Mouse (Mus musculus) erythroblast, adult 5-6 weeks (primary cell): Measurements from ENCODE around the gene Myct1. TPM values are rescaled to one million over a fixed set of nuclear protein-coding genes. Genes with fewer than 3 reads are reported as not detected.

Experiments used
- ATAC-seq: replicated peaks from 2 replicates; pipeline ENCODE4 v1.8.0; 2016; ENCODE audit warnings: moderate number of reproducible peaks, mild to moderate bottlenecking, moderate TSS enrichment, inconsistent platforms; ENCODE audit not compliant: poor library complexity, low FRiP score, severe bottlenecking
- total RNA-seq, 2 experiments: library from RNA; stranded (forward) in 1 of 2; stranded (reverse) in 1 of 2; fragments of 150-400 nt in 1 of 2; fragments of 200-764, 138-1000 nt in 1 of 2; gene quantifications; 2 replicates each; pipeline versions ENCODE4 v1.2.3 to v1.2.4; 2015 to 2017; ENCODE audit warnings: low replicate concordance in 2 of 2

The Myct1 gene
- total RNA-seq, 2 experiments from 2014 or later, result 0.09 TPM; not detected in 1

DNA sequence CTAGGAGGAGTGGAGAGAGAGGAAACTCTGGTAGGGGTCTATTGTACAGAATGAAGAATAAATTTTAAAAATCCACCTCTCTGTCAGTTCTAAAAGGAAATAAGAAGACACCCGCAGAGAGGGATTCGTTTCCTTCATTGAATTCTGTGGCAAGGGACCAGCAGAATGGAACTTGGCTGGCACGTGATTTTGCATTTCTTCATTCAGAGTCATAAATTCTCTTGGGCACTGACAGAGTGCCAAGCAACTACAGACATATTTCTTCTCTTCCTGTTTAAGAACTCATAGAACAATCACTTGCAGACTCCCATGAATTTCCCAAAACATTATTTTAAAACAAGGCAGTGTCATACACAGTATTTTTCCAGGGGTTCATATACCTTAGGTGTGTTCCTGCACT is 15.3 kb downstream of the Myct1 start:
- no peak for ATAC-seq

DNA sequence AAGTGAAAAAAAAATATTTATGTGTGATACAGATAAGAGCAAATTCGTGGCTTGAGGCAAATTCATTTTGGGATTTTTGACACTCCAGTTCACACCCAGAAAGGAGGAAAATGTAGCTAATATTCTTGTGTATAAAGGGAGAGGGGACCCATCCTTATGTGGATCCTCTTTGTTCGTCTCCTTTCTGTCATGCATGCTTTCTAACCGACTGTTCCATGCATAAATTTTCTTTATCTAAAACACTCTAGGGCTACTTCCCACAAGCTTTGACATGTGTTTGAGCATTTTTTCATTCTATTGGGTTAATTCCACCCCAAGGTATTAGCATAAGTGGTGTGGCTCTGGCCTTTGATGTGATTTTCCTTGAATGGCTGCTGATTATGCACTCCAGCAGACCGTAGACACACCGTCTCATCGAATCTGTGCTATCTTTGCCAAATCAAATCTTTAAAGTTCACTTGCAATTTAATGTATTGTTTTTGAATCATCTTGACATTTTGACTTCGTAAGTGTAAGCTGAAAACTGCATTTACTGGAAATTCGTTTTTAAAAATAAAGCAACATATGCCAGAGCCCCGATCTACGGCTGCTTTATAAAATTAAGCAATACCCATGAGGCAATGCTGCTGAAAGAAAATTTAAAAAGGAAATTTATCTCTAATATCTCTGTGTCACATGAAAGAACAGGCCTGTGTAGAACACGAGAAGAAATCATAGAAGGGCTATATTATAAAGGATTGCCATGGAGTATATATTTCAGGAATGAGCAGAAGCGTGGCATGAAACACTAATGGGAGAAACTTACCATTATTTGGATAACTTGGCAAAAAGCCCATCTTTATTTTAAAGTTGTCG is 21.8 kb downstream of the Myct1 start:
- no peak for ATAC-seq

DNA sequence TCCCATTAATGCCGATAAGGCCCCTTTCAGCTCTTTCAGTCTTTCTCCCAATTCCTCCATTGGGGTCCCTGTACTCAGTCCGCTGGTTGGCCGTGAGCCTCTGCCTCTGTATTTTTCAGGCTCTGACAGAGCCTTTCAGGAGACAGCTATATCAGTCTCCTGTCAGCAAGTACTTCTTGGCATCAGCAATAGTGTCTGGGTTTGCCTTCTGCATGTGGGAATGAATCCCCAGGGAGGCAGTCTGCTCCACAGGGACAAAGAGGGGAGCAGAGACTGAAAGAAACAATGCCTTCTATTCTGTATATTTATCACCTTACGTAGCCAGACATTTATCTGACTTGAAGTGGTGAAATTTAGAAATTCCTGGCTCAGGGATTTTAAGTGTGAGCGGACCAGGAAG is 32.7 kb downstream of the Myct1 start:
- no peak for ATAC-seq

DNA sequence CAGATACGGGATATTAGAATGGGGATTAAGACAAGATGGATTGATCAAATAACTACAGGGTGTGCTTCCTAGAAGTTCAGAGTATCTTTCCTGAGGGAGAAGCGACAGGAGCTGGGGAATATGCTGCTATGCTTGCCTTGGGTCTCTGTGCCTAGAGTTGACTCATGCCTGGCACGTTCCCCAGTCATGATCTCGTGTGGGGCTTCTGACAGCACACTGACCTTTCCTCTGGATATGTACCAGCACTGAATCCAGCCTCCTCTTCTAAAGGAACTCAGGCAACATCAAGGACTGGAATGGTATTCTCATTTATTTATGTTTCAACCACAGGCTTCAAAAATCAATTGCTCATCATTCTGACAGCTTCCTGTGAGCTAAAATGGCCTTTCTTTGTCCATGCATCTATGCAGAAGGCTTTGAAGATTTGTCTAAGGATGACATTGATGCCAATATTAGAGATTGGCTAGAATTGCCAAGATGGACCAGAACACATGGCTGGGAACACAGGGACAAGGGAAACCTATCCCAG is 40.2 kb downstream of the Myct1 start:
- ATAC-seq, result no peak

DNA sequence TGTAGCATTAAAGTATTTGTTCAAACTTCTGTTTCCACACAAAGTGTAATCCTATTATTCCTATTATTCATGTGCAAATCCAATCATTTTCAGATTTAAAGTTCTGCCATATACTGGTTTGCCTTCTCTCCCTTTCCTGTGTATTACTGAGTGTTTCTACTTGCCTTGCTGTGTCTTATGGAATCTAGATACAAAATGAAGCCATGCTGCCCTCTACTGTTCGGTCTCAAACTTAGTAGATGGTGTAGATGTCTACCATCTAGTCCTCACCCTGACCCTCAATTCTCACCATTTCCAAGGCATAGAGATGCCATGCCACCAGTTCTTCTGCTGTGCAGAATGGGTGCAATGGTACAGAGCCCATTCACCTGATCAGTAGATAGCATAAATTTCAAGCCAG is 40.8 kb downstream of the Myct1 start:
- ATAC-seq, result no peak

DNA sequence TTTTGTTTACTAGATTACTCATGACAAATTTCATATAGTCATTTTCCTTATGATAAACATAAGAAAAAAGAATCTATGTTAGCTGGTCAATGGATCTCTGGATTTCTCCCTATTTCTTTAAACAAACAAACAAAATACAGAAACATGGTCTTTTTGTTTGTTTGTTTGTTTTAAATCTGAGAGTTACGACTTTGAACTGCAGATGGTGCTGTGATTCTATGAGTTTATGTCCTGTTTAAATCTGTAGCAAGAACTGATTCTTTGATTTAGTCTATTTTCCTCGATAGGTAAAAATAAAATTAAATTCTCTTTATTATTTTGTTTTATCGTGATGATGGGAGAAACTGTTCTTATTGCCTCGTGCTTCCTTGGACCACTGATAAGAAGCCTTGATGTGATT is 43.7 kb downstream of the Myct1 start:
- no peak for ATAC-seq

DNA sequence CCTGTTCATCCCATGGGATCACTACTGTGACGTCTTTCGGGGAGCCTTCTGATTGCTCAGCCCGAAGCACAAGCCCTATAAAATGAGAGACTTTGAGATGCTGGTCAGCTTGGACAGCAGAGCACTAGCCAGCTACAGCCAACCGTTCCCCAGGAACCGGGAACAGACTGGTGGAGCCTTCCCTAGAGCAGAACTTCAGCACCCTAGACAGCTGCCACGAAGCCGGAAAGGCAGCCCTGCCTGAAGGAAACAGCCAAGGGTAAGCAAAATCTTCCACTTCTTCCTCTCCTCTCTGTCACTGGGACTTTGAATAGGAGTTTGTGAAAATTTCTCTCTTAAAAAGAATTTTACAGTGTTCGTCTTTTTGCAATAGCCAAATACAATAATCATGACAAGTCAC is 45.5 kb downstream of the Myct1 start, which contains the start of gene Vip:
TSS of gene Vip (plus strand) at position 107 of the 400 bp plus-strand sequence.
- no peak for ATAC-seq

Other genes starting within 250 kb of the Myct1 start
- 50.5 and 51.4 TPM in 2 replicates for gene Syne1, start 42.3 kb upstream of the Myct1 start, total RNA-seq (2015; ENCODE audit: low replicate concordance)
- 49.9 and 54.9 TPM in 2 replicates for gene Syne1, start 42.3 kb upstream of the Myct1 start, total RNA-seq (2017; ENCODE audit: low replicate concordance)
- gene Vip, start 45.4 kb downstream of the Myct1 start, total RNA-seq (2015; ENCODE audit: low replicate concordance), result not detected in 2 replicates
- not detected in 2 replicates for gene Vip, start 45.4 kb downstream of the Myct1 start, total RNA-seq (2017; ENCODE audit: low replicate concordance)
- gene Fbxo5, start 211.8 kb downstream of the Myct1 start, total RNA-seq (2015; ENCODE audit: low replicate concordance), result 36.2 and 37.9 TPM in 2 replicates
- gene Fbxo5, start 211.8 kb downstream of the Myct1 start, total RNA-seq (2017; ENCODE audit: low replicate concordance), result 23.9 and 53.4 TPM in 2 replicates
- gene Mtrf1l, start 230.1 kb downstream of the Myct1 start, total RNA-seq (2015; ENCODE audit: low replicate concordance), result 1.7 and 20.2 TPM in 2 replicates
- 8.6 and 19.3 TPM in 2 replicates for gene Mtrf1l, start 230.1 kb downstream of the Myct1 start, total RNA-seq (2017; ENCODE audit: low replicate concordance)